Mouse (Mus musculus): ENCODE measurements around the gene Rasal3. TPM values are rescaled to one million over a fixed set of nuclear protein-coding genes. Genes with fewer than 3 reads are reported as not detected.
A peak's percentile ranks its signal among the peaks of the same experiment; 100 is the strongest.

The Rasal3 gene
- polyA plus RNA-seq (2015; fragmentation: Nextera tagmentation; extraction: Ambion mirVana), result 0.54 and 0.71 TPM in 2 replicates

DNA sequence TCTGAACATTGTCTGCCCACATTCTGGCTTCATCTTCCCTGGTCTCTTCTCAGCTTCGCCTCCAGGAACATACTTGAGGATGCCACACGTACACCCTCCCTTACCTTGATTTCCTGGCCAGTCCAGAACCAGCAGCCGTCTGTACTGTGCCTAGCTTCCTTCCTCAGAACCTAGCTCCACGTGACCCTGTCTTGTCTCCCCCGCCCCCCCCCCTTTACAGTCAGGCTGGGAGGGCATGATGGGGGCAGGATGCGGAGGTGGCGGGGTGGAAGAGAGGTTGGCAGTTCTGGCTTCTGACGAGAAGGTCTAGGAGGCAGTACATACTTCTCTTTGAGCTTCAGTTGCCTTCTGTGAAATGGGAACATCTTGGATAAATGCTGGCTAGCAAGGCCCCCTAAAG is at the start of gene Rasal3:
Gene Rasal3, minus strand, starts transcription at position 167 of the 400 bp plus-strand sequence.
- no peak within 1 kb of the TSS for H3K4me3 ChIP-seq
- H3K9ac ChIP-seq, result no peak within 1 kb of the TSS
- no peak within 1 kb of the TSS for H3K27ac ChIP-seq (replicated peaks)
- no peaks in the 10 kb centered on the region for H3K36me3 ChIP-seq
- 76% methylated on average over 8 of the region's 8 CpGs for WGBS
- ATAC-seq (ENCODE audit: low read depth), result no peak
- H3K4me1 ChIP-seq (replicated peaks), result no peaks in the 10 kb centered on the region
- H3K27me3 ChIP-seq, result peaks cover 14% of the 10 kb centered on the region
- H3K9me3 ChIP-seq, result no peaks in the 10 kb centered on the region
- H3K4me2 ChIP-seq, result no peak within 1 kb of the TSS

DNA sequence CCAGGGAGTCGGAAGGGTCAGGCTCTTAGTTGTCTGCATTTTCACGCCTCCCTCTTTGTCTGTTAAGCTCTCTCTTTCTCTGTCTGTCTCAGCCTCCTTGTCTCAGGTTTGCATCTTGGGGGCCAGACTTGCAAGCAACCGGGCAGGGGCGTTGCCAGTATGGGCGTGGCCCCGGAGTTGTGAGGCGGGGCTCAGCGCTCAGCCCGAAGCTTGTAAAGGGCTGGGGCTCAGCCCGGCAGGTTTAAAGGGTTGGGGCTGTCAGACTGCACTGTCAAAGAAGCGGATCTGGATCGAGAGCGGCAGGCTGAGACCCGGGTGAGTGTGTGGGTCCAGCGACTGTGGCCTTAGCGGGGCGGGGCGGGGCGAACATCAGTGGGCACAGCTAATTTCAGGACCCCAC is 49.1 kb upstream of the Rasal3 start, which contains the start of gene Cyp4f39:
Gene Cyp4f39, plus strand, starts transcription at position 242 of the 400 bp plus-strand sequence.
- H3K36me3 ChIP-seq, result no peaks in the 10 kb centered on the region
- peaks cover 23% of the 10 kb centered on the region for H3K27me3 ChIP-seq
- no peaks in the 10 kb centered on the region; the same call in 1 of the 2 replicates for H3K9me3 ChIP-seq
- no peak within 1 kb of the TSS for H3K27ac ChIP-seq (replicated peaks)
- no peak for ATAC-seq (ENCODE audit: low read depth)
- H3K4me2 ChIP-seq, result peak within 1 kb of the TSS; percentile 59
- H3K9ac ChIP-seq, result peak within 1 kb of the TSS; percentile 46; the same call in 1 of the 2 replicates
- peaks cover 10% of the 10 kb centered on the region for H3K4me1 ChIP-seq (replicated peaks)
- H3K4me3 ChIP-seq, result peak within 1 kb of the TSS; percentile 32
- 2% methylated on average over 19 of the region's 19 CpGs for WGBS

GRCm38 (mm10) chr17:32450844-32451537 is 47.6 kb upstream of the Rasal3 start:
- WGBS, result 66% methylated on average over 2 of the region's 2 CpGs
- H3K4me2 ChIP-seq, result no peak overlapping the region
- H3K4me3 ChIP-seq, result no peak overlapping the region
- H3K4me1 ChIP-seq (replicated peaks), result peaks cover 10% of the 10 kb centered on the region
- no peaks in the 10 kb centered on the region for H3K36me3 ChIP-seq
- no peak for ATAC-seq (ENCODE audit: low read depth)
- H3K27me3 ChIP-seq, result peaks cover 23% of the 10 kb centered on the region
- no peak overlapping the region for H3K9ac ChIP-seq
- no peaks in the 10 kb centered on the region; the same call in 1 of the 2 replicates for H3K9me3 ChIP-seq
- no peak overlapping the region for H3K27ac ChIP-seq (replicated peaks)

DNA sequence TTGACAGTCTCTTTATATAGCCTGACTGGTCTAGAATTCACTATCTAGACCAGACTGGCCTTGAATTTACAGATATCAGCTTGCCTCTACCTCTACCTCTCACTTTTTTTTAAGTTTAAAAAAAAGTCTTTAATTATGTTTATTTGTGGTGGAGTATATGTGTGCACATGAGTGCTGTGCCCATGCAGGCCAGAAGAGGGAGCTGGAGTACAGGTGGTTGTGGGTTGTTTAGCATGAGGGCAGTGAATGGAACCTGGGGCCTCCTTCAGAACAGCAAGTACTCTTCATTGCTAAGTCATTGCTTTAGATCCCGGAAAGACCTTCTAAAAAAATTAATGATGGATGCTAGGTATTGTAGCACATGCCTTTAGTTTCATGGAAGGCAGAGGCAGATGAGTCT is 45.7 kb upstream of the Rasal3 start:
- no peak overlapping the region for H3K4me2 ChIP-seq
- H3K27me3 ChIP-seq, result peaks cover 21% of the 10 kb centered on the region
- no peak for ATAC-seq (ENCODE audit: low read depth)
- peaks cover 10% of the 10 kb centered on the region for H3K4me1 ChIP-seq (replicated peaks)
- H3K4me3 ChIP-seq, result no peak overlapping the region
- H3K9me3 ChIP-seq, result no peaks in the 10 kb centered on the region; the same call in 1 of the 2 replicates
- H3K36me3 ChIP-seq, result no peaks in the 10 kb centered on the region
- H3K27ac ChIP-seq (replicated peaks), result no peak overlapping the region
- no peak overlapping the region for H3K9ac ChIP-seq
- 97% methylated on average over 1 of the region's 1 CpGs for WGBS

DNA sequence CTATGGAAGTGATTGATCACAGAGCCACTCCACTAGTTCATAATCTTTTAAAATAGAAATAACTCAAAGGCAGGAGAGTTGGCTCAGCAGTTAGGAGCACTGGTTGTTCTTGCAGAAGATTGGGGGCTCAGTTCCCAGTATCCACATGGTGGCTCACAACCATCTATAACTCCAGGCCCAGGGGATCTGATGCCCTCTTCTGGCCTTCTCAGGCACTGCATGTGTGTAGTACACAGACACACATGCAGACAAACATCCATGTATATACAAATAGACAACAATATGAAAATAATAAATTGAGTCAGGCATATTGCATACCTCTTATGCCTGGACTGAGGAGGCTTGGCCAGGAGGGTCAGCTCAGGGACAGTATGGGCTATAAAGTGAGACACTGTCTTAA is 43.8 kb upstream of the Rasal3 start:
- Histone ChIP-seq H3K4me2 (no peak overlapping the region), H3K36me3 (no peaks in the 10 kb centered on the region), H3K9me3 (no peaks in the 10 kb centered on the region; the same call in 1 of the 2 replicates), H3K4me3 (no peak overlapping the region), H3K9ac (no peak overlapping the region), H3K27me3 (0 out of 2 replicates have a peak, but pooled peaks cover 2% of the 10 kb centered on the region), H3K27ac (replicated peaks) (no peak overlapping the region), H3K4me1 (replicated peaks) (0 out of 2 replicates have a peak, but pooled peaks cover under 1% of the 10 kb centered on the region)
- ATAC-seq (ENCODE audit: low read depth), result no peak

DNA sequence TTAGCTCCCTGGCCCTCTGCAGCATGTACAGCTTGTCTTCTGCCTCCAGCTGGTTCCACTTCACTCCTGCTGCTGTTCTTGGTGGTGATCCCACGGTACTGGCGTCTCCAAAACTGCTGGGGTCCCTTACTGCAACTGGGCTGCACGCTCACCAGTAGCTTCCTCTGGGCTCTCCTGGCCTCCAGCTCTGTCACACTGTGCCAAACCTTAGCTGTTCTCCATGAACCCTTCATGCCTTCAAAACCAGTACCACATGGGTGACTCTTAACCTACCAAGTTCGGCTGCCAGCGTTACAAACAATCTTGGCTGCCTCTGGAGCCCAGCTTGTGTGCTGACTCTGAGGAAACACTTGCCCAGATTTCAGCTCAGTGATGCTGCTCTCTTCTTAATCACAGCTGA is 41.6 kb upstream of the Rasal3 start:
- WGBS, result 87% methylated on average over 5 of the region's 5 CpGs
- H3K4me2 ChIP-seq, result no peak overlapping the region
- H3K9me3 ChIP-seq, result no peaks in the 10 kb centered on the region; the same call in 1 of the 2 replicates
- ATAC-seq (ENCODE audit: low read depth), result no peak
- H3K4me3 ChIP-seq, result no peak overlapping the region
- H3K27me3 ChIP-seq, result no peaks in the 10 kb centered on the region
- no peak overlapping the region for H3K27ac ChIP-seq (replicated peaks)
- H3K36me3 ChIP-seq, result no peaks in the 10 kb centered on the region
- no peak overlapping the region for H3K9ac ChIP-seq
- H3K4me1 ChIP-seq (replicated peaks), result no peaks in the 10 kb centered on the region

DNA sequence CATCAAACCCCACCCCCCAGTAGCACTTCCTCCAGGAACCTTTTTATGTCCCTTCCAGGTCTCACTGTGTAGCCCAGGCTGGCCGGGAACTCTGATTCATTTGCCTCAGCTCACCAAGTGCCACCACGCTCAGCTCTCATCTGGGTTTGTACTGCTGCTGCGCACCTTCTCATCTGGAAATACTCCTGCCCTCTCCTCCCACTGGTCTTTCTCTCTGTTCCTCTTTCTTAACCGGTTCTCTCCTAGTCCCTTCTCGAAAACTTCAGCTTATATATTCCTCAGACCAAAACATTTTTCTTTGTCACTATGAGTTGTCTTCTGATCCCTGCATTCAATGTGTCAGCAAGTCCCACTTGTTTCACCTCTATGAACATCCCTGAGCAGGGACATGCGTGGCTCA is 39.9 kb upstream of the Rasal3 start:
- H3K9me3 ChIP-seq, result no peaks in the 10 kb centered on the region; the same call in 1 of the 2 replicates
- H3K4me2 ChIP-seq, result no peak overlapping the region
- H3K4me3 ChIP-seq, result no peak overlapping the region
- H3K27me3 ChIP-seq, result no peaks in the 10 kb centered on the region
- H3K9ac ChIP-seq, result no peak overlapping the region
- no peak for ATAC-seq (ENCODE audit: low read depth)
- no peaks in the 10 kb centered on the region for H3K4me1 ChIP-seq (replicated peaks)
- WGBS, result 87% methylated on average over 6 of the region's 6 CpGs
- no peaks in the 10 kb centered on the region for H3K36me3 ChIP-seq
- no peak overlapping the region for H3K27ac ChIP-seq (replicated peaks)

DNA sequence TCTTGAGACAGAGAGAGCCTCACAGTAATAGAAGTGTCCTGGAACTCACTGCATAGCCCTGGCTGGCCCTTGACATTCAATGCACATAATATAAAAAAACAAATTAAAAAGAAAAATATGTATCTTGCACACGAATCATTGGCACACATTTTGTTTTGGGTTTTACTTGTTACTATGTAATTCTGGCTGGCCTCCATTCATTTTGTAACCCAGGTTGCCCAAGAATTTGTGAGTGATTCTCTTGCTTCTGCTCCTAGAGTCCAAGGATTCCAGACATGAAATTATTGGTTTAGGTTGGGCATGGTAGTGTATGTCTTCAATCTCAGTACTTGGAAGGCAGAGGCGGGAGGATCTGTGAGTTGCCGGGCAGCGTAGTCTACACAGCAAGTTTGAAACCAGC is 33.7 kb upstream of the Rasal3 start:
- Histone ChIP-seq H3K9me3 (no peaks in the 10 kb centered on the region), H3K4me1 (replicated peaks) (no peaks in the 10 kb centered on the region), H3K27me3 (no peaks in the 10 kb centered on the region), H3K27ac (replicated peaks) (no peak overlapping the region), H3K4me2 (no peak overlapping the region), H3K36me3 (no peaks in the 10 kb centered on the region), H3K9ac (no peak overlapping the region), H3K4me3 (no peak overlapping the region)
- 95% methylated on average over 4 of the region's 4 CpGs for WGBS
- ATAC-seq (ENCODE audit: low read depth), result no peak

GRCm38 (mm10) chr17:32435151-32435550 is 31.8 kb upstream of the Rasal3 start:
- H3K4me3 ChIP-seq, result no peak overlapping the region

GRCm38 (mm10) chr17:32434324-32434723 is 30.9 kb upstream of the Rasal3 start:
- H3K9ac ChIP-seq, result no peak overlapping the region
- no peaks in the 10 kb centered on the region for H3K27me3 ChIP-seq
- H3K36me3 ChIP-seq, result no peaks in the 10 kb centered on the region
- H3K4me1 ChIP-seq (replicated peaks), result no peaks in the 10 kb centered on the region
- H3K4me2 ChIP-seq, result no peak overlapping the region
- ATAC-seq (ENCODE audit: low read depth), result no peak
- H3K4me3 ChIP-seq, result no peak overlapping the region
- whole genome bisulfite sequencing, result 76% methylated on average over 4 of the region's 4 CpGs
- H3K27ac ChIP-seq (replicated peaks), result no peak overlapping the region
- no peaks in the 10 kb centered on the region for H3K9me3 ChIP-seq

More at GRCm38 (mm10) chr17:32435151-32435550, 31.8 kb upstream of the Rasal3 start:
- no peaks in the 10 kb centered on the region for H3K27me3 ChIP-seq
- no peak overlapping the region for H3K27ac ChIP-seq (replicated peaks)
- no peak overlapping the region for H3K9ac ChIP-seq
- no peaks in the 10 kb centered on the region for H3K36me3 ChIP-seq
- no peak for ATAC-seq (ENCODE audit: low read depth)
- 72% methylated on average over 5 of the region's 5 CpGs for WGBS
- H3K9me3 ChIP-seq, result no peaks in the 10 kb centered on the region
- no peaks in the 10 kb centered on the region for H3K4me1 ChIP-seq (replicated peaks)
- H3K4me2 ChIP-seq, result no peak overlapping the region

- Histone ChIP-seq H3K4me2 (no peak overlapping the region), H3K27ac (replicated peaks) (no peak overlapping the region), H3K27me3 (no peaks in the 10 kb centered on the region), H3K4me3 (no peak overlapping the region), H3K4me1 (replicated peaks) (no peaks in the 10 kb centered on the region), H3K36me3 (no peaks in the 10 kb centered on the region), H3K9me3 (no peaks in the 10 kb centered on the region), H3K9ac (no peak overlapping the region)
- no peak for ATAC-seq (ENCODE audit: low read depth)
- WGBS, result 65% methylated on average over 3 of the region's 3 CpGs
These were observed 28.6 kb upstream of the Rasal3 start for GRCm38 (mm10) chr17:32431972-32432371.

DNA sequence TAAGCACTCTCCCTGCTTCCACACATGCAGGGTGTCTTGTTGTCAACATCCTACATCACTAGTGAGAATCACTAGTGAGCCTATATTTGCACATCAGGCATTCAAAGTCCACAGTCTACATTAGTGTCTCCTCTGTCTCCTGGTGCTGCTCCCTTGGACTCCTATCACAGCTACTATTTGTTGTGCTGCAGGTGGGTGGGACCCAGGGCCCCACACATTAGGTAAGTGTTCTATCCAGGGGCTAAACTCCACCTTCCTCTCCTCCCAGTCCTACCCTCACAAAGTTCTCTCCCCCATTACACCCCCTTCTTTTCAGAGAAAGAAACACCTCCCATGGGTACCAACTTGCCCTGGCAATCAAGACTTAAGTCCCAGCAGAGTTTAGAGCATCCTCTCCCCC is 23.2 kb upstream of the Rasal3 start:
- no peak for ATAC-seq (ENCODE audit: low read depth)
- Histone ChIP-seq H3K9ac (no peak overlapping the region), H3K4me3 (no peak overlapping the region), H3K27ac (replicated peaks) (no peak overlapping the region), H3K4me2 (no peak overlapping the region), H3K9me3 (no peaks in the 10 kb centered on the region), H3K36me3 (no peaks in the 10 kb centered on the region), H3K4me1 (replicated peaks) (no peaks in the 10 kb centered on the region), H3K27me3 (no peaks in the 10 kb centered on the region; the same call in 1 of the 2 replicates)

DNA sequence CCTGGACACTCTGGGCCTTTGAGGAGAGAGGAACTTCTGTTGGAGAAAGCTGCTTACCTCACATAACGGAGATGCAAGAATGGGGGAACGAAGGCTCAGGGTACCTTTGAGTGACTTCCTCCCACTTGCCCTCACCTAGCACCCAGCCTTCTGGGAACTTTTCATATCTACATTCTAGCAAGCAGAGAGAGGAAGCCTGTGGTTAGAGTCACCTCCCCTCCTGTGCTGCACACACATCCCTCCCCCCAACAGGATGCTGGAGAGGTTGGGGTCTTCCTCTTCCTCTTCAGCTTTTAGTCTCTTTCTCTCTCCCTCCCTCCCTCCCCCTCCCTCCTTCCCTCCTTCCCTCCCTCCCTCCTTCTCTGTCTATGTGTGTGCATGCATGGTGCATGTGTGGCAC is 20.7 kb upstream of the Rasal3 start, which contains the start of gene Pglyrp2:
Gene Pglyrp2, minus strand, starts transcription at position 134 of the 400 bp plus-strand sequence.
- no peak within 1 kb of the TSS for H3K4me3 ChIP-seq
- no peak within 1 kb of the TSS for H3K9ac ChIP-seq
- ATAC-seq (ENCODE audit: low read depth), result no peak
- WGBS, result 96% methylated on average over 2 of the region's 2 CpGs
- H3K4me1 ChIP-seq (replicated peaks), result no peaks in the 10 kb centered on the region
- no peaks in the 10 kb centered on the region for H3K9me3 ChIP-seq
- no peak within 1 kb of the TSS for H3K4me2 ChIP-seq
- no peaks in the 10 kb centered on the region; the same call in 1 of the 2 replicates for H3K27me3 ChIP-seq
- no peaks in the 10 kb centered on the region for H3K36me3 ChIP-seq
- H3K27ac ChIP-seq (replicated peaks), result no peak within 1 kb of the TSS

Data from neural tube, embryonic 13.5 days (tissue).